Mouse (Mus musculus): ENCODE measurements around the gene Gm10591. TPM values are rescaled to one million over a fixed set of nuclear protein-coding genes. Genes with fewer than 3 reads are reported as not detected.
"Not testable (repeated sequence)": the region's sequence is repeated elsewhere in the genome, so short reads cannot be mapped to it uniquely, and the experiment has no call there.

Gene Gm10591
- not detected for polyA plus RNA-seq (2017; shearing (Covaris generic))

DNA sequence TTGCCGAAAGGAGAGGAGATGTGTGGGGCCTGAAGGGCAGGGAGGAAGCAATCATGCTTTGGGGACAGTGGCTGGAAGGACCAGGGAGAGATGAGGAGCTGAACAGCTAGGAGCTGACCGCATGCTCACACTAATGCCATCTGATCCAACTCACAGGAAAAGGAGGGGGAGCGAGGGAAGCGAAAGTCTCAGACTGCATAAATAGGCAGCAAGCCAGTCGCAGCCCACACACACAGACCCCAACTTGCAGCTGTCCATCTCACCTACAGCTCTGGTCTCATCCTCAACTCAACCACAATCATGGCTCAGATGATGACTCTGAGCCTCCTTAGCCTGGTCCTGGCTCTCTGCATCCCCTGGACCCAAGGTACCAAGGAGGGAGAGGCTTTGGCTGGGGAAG, at the start of gene Gm10591:
TSS of gene Gm10591 (plus strand) at position 301 of the 400 bp plus-strand sequence.
- ATAC-seq = not testable (repeated sequence)

- ATAC-seq = not testable (repeated sequence)
These were observed 17.4 kb downstream of the Gm10591 start, which contains the start of gene Gm2564 for GRCm38 (mm10) chr4:42629419-42629818. TSS of gene Gm2564 (plus strand) at chr4:42629719.

GRCm38 (mm10) chr4:42654951-42655350, 43.0 kb downstream of the Gm10591 start, which contains the start of gene Ccl27b:
TSS of gene Ccl27b (plus strand) at chr4:42655251.
- not testable (repeated sequence) for ATAC-seq

- not testable (repeated sequence) for ATAC-seq
These were observed 49.8 kb downstream of the Gm10591 start, which contains the start of gene Il11ra2 for GRCm38 (mm10) chr4:42661793-42662192. TSS of gene Il11ra2 (minus strand) at chr4:42661893.

Other genes starting within 250 kb of the Gm10591 start
- not detected for gene Gm21586, start 172.8 kb upstream of the Gm10591 start, polyA plus RNA-seq (2017; shearing (Covaris generic))
- gene Gm2163, start 145.4 kb upstream of the Gm10591 start, polyA plus RNA-seq (2017; shearing (Covaris generic)) = not detected
- gene Fam205a2, start 84.0 kb upstream of the Gm10591 start, polyA plus RNA-seq (2017; shearing (Covaris generic)) = not detected
- not detected for gene Gm2564, start 17.5 kb downstream of the Gm10591 start, polyA plus RNA-seq (2017; shearing (Covaris generic))
- not detected for gene Ccl27b, start 43.1 kb downstream of the Gm10591 start, polyA plus RNA-seq (2017; shearing (Covaris generic))
- gene Il11ra2, start 49.7 kb downstream of the Gm10591 start, polyA plus RNA-seq (2017; shearing (Covaris generic)) = not detected
- not detected for gene 4930578G10Rik, start 123.3 kb downstream of the Gm10591 start, polyA plus RNA-seq (2017; shearing (Covaris generic))
- gene Ccl19, start 144.4 kb downstream of the Gm10591 start, polyA plus RNA-seq (2017; shearing (Covaris generic)) = not detected
- not detected for gene Ccl21a, start 161.8 kb downstream of the Gm10591 start, polyA plus RNA-seq (2017; shearing (Covaris generic))
- gene Fam205a1, start 241.7 kb downstream of the Gm10591 start, polyA plus RNA-seq (2017; shearing (Covaris generic)) = not detected
- gene Gm12394, start 244.6 kb downstream of the Gm10591 start, polyA plus RNA-seq (2017; shearing (Covaris generic)) = not detected

Data from activated CD4-positive, CD25-positive, alpha-beta regulatory T cell, adult 4 months (primary cell).